Mouse (Mus musculus): Measurements from ENCODE around the gene Por.

DNA sequence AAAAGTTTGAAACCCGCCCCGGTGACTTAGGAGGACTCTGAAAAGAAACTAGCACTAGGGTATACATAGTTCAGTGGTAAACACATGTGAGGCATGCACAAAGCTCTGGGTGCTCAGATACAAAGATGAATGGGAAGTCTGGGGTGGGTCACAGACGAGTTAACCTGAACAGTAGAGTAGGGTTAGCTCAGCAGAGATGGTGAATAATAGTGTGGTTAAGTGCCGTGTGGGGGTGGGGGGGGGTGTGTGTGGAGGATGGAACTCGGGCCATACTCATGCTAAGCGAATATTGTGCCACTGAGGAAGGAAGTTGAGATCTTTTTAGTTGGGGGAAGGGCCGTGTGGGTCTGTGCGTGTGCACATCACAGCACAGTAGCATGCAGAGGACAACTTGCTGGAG lies 110.5 kb downstream of the Por start:
- TF ChIP-seq EP300 (IDR thresholded peaks at IDR 0.05; ENCODE audit: low read depth) (no peak), CTCF (IDR thresholded peaks at IDR 0.05; ENCODE audit: low read depth) (no peak)

Data from heart, postnatal 0 days (tissue).